Mouse (Mus musculus): ENCODE results near the gene Basp1. TPM values are rescaled to one million over a fixed set of nuclear protein-coding genes. Genes with fewer than 3 reads are reported as not detected.

Basp1 gene
- polyA plus RNA-seq, 1 experiment from 2014 or later = 231 TPM

DNA sequence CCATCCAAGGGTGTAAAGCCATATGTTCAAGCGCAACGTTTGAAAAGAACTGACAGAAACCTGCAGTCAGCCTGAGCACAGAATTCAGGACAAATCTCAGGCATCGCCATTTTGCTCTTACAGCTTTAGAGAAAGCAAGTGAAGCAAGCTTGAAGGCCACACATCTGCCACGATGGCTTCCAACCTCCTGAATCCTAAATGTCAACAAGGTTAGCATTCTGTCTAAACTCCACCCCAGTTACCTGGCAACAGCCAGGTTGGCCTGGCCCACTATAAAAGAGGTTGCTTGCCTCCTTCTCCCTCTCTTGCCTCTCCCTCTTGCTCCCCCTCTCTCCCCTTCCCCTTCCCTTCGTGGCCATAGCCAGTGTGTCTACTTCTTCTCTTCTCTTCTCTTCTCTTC, 33.5 kb downstream of the Basp1 start:
- peaks cover 46% of the 10 kb centered on the region for H3K36me3 ChIP-seq (replicated peaks)
- no peak overlapping the region for H3K4me2 ChIP-seq
- no peak overlapping the region for H3K27ac ChIP-seq
- H3K9ac ChIP-seq = no peak overlapping the region
- WGBS = 90% methylated on average over 5 of the region's 5 CpGs
- H3K4me1 ChIP-seq = peaks cover 48% of the 10 kb centered on the region
- no peaks in the 10 kb centered on the region for H3K27me3 ChIP-seq
- no peak for ATAC-seq (ENCODE audit: low FRiP score)
- H3K9me3 ChIP-seq = no peaks in the 10 kb centered on the region
- no peak overlapping the region for H3K4me3 ChIP-seq (replicated peaks)

DNA sequence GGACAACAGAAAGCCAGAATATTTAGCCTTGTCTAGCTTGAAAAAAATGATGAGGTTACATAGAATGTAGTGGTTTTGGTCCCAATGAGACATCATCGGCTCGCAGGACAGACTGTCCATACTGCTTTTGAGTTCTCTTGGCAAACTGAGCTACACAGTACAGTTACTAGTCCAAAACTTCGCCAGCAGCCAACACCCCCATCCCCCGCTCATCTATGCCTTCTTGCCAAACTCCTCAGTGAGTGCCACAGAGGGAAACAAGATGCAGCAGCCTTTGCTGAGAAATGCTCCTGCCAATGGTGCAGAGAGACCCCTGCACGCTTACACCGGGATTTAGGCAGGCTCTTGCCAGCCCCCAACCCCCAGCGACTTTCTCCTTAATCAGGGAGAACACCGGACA, 34.9 kb downstream of the Basp1 start:
- 87% methylated on average over 8 of the region's 8 CpGs for WGBS
- H3K27ac ChIP-seq = no peak overlapping the region
- H3K4me1 ChIP-seq = peaks cover 53% of the 10 kb centered on the region
- H3K36me3 ChIP-seq (replicated peaks) = peaks cover 38% of the 10 kb centered on the region
- no peak overlapping the region for H3K4me3 ChIP-seq (replicated peaks)
- H3K27me3 ChIP-seq = no peaks in the 10 kb centered on the region
- H3K9ac ChIP-seq = no peak overlapping the region
- H3K9me3 ChIP-seq = no peaks in the 10 kb centered on the region
- H3K4me2 ChIP-seq = no peak overlapping the region
- no peak for ATAC-seq (ENCODE audit: low FRiP score)

DNA sequence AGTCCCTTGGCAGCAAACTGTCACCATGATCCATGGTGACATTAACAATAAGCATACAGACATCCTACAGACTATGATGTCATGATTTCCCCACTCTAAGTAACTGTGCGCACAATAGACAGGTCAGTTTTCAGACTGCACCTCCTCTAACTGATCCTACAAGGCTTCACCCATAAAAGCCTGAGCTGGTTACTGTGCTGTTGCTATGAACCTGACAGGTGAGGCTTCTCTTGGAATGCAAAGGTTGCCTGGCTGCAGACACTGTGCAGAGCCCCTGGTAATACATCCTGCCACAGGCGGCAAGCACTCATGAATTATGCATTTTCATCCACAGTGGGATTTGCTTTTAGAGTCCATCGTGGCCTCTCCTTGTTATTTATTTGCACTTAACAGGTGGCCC, 36.6 kb downstream of the Basp1 start:
- Histone ChIP-seq H3K9me3 (no peaks in the 10 kb centered on the region), H3K27ac (no peak overlapping the region), H3K4me3 (replicated peaks) (no peak overlapping the region), H3K4me2 (no peak overlapping the region), H3K4me1 (peaks cover 68% of the 10 kb centered on the region), H3K36me3 (replicated peaks) (peaks cover 32% of the 10 kb centered on the region), H3K9ac (no peak overlapping the region), H3K27me3 (no peaks in the 10 kb centered on the region)
- 54% methylated on average over 3 of the region's 3 CpGs for WGBS
- peak; percentile 63; the same call in 1 of the 2 replicates for ATAC-seq (ENCODE audit: low FRiP score)

DNA sequence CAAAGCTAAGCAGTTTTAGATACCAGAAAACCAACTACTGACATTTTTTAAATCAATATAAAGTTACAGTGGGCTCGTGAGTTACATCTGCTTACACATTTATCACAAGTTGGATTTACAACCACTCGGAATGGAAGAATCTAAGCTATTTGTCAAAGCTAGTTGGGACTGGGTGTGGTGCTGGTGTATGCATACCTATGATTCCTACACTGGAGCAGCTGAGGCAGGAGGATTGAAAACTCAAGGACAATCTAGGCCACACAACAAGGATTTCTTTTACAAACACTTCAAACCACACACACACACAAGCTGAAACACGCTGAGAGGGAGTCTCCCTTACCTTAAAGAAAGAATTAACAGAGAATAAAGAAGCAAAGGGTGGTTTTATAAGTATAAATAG, 40.1 kb downstream of the Basp1 start:
- no peak for ATAC-seq (ENCODE audit: low FRiP score)
- H3K36me3 ChIP-seq (replicated peaks) = peaks cover 12% of the 10 kb centered on the region
- peaks cover 71% of the 10 kb centered on the region for H3K4me1 ChIP-seq
- no peak overlapping the region for H3K4me3 ChIP-seq (replicated peaks)
- no peak overlapping the region for H3K27ac ChIP-seq
- no peak overlapping the region for H3K9ac ChIP-seq
- no peaks in the 10 kb centered on the region for H3K27me3 ChIP-seq
- H3K9me3 ChIP-seq = no peaks in the 10 kb centered on the region
- H3K4me2 ChIP-seq = no peak overlapping the region
- WGBS = 87% methylated on average over 3 of the region's 3 CpGs

DNA sequence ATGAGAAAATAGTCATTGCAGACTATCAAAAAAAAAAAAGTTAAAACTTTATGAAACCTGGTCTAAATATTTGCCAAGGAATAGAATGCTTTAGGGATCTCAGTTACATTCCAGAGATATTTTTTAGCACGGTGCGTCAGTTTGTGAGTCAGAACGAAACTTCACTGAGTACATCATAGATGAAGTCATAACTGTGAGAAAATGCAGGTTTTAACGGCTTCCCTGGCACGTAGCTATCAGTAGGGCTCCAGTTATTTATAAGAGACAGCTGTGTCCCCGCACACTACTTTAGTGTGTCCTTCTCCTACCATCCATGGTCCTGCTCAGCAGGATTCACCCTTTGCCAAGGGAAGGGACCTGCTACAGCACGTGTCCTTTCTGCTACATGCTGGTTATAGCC, 44.0 kb downstream of the Basp1 start:
- WGBS = 86% methylated on average over 7 of the region's 7 CpGs
- Histone ChIP-seq H3K9me3 (no peaks in the 10 kb centered on the region), H3K27ac (no peak overlapping the region), H3K36me3 (replicated peaks) (peaks cover 10% of the 10 kb centered on the region; the same call in 1 of the 2 replicates), H3K4me2 (no peak overlapping the region), H3K9ac (no peak overlapping the region), H3K27me3 (no peaks in the 10 kb centered on the region), H3K4me3 (replicated peaks) (no peak overlapping the region), H3K4me1 (peaks cover 76% of the 10 kb centered on the region)
- ATAC-seq (ENCODE audit: low FRiP score) = no peak

DNA sequence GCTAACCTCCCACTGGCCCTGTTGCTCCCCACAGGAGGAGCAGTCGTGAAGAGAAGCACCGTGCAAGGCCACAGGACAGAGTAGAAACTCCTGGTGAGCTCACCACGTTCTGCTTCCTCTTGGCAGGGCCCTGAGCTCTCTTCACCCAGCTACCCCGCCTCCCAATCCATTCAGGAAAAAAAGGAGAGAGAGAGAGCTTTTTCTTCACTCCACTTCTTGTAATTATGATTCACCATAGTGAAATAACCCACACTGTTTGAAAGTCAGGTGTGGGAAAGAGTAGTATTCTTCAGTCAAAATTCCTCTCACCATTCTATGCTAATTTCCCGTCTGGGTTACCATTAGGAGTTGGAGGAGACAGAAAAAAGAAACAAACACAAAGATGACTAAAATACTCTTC, 48.1 kb downstream of the Basp1 start:
- H3K27ac ChIP-seq = no peak overlapping the region
- H3K27me3 ChIP-seq = no peaks in the 10 kb centered on the region
- ATAC-seq (ENCODE audit: low FRiP score) = no peak
- H3K4me2 ChIP-seq = peak overlapping the region; percentile 55
- H3K36me3 ChIP-seq (replicated peaks) = peaks cover 11% of the 10 kb centered on the region; the same call in 1 of the 2 replicates
- H3K9ac ChIP-seq = no peak overlapping the region
- 20% methylated on average over 5 of the region's 5 CpGs for WGBS
- no peak overlapping the region for H3K4me3 ChIP-seq (replicated peaks)
- H3K4me1 ChIP-seq = peaks cover 67% of the 10 kb centered on the region
- H3K9me3 ChIP-seq = no peaks in the 10 kb centered on the region

DNA sequence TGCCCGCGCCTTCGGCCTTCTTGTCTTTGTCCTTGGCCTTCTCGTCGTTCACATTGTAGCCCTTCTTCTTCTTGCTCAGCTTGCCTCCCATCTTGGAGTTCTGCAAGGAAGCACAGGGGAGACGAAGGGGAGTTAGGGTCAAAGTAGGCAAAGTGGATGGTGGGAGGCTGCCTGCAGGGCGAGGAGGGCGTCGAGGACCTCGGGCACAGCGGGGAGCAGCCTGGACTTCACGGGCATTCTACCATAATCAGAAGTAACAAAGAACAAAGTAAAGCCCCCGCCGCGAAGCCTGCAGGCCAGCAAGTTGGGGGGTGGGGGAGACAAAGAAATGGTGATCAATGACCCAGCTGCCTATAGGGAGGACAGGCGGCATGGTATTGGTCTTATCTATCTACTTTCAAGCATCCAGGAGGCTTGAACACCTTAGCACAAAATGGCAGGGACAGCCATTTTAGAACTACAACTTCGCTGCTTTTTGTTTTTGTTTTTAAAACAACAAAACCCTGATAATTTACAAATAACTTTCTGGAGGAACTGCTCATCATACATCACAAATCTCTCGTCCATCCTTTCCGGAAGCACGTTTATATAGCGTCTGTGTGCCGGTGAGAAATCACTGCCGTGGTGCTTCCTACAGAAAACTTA, 48.6 kb downstream of the Basp1 start:
- peak overlapping the region; percentile 55 for H3K4me2 ChIP-seq
- H3K27ac ChIP-seq = peak overlapping the region; percentile 80; the same call in 1 of the 2 replicates
- peak overlapping the region; percentile 30 for H3K4me3 ChIP-seq (replicated peaks)
- H3K4me1 ChIP-seq = peaks cover 68% of the 10 kb centered on the region
- peaks cover 11% of the 10 kb centered on the region; the same call in 1 of the 2 replicates for H3K36me3 ChIP-seq (replicated peaks)
- ATAC-seq (ENCODE audit: low FRiP score) = peak; percentile 9; the same call in 1 of the 2 replicates
- H3K9ac ChIP-seq = peak overlapping the region; percentile 67
- no peaks in the 10 kb centered on the region for H3K27me3 ChIP-seq
- no peaks in the 10 kb centered on the region for H3K9me3 ChIP-seq
- WGBS = 9% methylated on average over 23 of the region's 23 CpGs

DNA sequence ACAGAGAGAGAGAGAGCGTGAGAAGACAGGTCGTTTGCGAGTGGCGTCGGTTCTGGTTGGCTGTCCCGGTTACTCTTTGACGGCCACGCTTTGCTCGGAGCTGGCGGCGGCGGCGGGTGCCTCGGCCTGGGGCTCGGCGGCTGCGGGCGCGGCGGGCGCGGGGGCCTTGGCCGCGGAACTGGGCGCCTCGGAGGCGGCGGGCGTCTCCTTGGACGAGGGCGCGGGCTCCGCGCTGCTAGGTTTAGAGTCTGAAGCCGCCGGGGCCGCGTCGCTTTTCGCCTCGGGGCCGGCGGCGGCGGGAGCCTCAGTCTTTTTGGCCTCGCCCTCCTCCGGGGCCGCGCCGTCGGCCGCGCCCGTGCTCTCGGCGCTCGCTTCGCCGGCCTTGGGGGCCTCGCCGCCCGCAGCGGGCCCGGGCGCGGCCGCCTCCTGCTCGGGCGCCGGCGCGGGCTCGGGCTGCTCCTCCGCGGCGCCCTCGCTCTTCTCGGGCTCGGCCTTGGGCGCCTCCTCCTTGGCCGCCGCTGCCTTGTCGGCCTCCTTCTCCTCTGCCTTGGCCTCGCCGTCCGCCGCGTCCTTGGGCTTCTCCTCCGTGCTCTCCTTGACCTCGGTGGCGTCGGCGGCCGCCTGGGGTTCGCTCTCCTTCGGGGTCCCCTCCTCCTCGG, 49.3 kb downstream of the Basp1 start:
- Histone ChIP-seq H3K4me3 (replicated peaks) (peak overlapping the region; percentile 30), H3K4me1 (peaks cover 68% of the 10 kb centered on the region), H3K9me3 (no peaks in the 10 kb centered on the region), H3K27ac (peak overlapping the region; percentile 80), H3K36me3 (replicated peaks) (peaks cover 11% of the 10 kb centered on the region; the same call in 1 of the 2 replicates), H3K27me3 (no peaks in the 10 kb centered on the region), H3K9ac (peak overlapping the region; percentile 67), H3K4me2 (peak overlapping the region; percentile 55)
- ATAC-seq (ENCODE audit: low FRiP score) = peak; percentile 45
- 5% methylated on average over 87 of the region's 97 CpGs for whole genome bisulfite sequencing

DNA sequence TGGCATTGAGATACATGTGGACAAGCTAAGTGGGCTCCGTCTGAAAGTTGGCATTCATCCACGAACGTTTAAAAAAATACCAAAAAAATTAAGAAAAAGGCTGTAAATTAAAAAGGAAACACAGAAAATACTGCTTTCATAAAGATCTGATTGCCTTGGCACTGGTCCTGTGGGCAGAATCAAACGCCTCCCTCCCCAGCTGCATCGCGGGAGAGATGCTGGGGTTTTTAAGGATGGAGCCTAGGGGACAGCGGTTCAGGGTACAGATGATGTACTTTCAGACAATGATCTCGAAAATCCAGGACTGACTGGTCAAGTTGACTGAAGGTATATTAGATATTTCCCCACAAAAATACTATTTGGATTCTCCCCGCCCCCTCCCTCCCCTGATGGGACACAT, 49.9 kb downstream of the Basp1 start:
- ATAC-seq (ENCODE audit: low FRiP score) = no peak
- no peak overlapping the region for H3K27ac ChIP-seq
- H3K36me3 ChIP-seq (replicated peaks) = peaks cover 11% of the 10 kb centered on the region; the same call in 1 of the 2 replicates
- no peak overlapping the region for H3K4me3 ChIP-seq (replicated peaks)
- H3K9ac ChIP-seq = no peak overlapping the region
- H3K4me1 ChIP-seq = peaks cover 73% of the 10 kb centered on the region
- no peaks in the 10 kb centered on the region for H3K9me3 ChIP-seq
- no peaks in the 10 kb centered on the region for H3K27me3 ChIP-seq
- 85% methylated on average over 9 of the region's 9 CpGs for WGBS
- H3K4me2 ChIP-seq = no peak overlapping the region

DNA sequence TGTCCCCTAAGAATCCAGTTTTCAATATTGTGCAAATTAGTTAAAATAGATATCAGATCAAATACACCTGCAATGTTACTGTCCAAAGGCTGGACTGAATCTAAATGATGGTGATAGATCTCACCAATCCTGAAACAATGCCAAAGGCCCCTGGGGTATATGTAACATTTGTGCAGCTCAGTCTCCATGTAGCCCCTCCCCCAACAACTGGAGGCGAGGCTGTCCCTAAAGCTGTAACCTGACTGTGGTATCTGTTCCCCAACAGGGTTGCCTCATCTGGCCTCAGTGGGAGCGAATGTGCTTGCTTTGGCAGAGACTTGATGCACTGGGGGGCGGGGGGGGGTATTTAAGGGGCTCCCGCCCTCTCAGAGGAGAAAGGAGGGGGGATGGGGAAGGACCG, 52.7 kb downstream of the Basp1 start:
- no peaks in the 10 kb centered on the region for H3K27me3 ChIP-seq
- no peak overlapping the region for H3K27ac ChIP-seq
- no peak overlapping the region for H3K4me3 ChIP-seq (replicated peaks)
- peaks cover 11% of the 10 kb centered on the region; the same call in 1 of the 2 replicates for H3K36me3 ChIP-seq (replicated peaks)
- H3K4me2 ChIP-seq = no peak overlapping the region
- ATAC-seq (ENCODE audit: low FRiP score) = no peak; the same call in 1 of the 2 replicates
- H3K9me3 ChIP-seq = no peaks in the 10 kb centered on the region
- 48% methylated on average over 5 of the region's 5 CpGs for WGBS
- H3K9ac ChIP-seq = no peak overlapping the region
- peaks cover 55% of the 10 kb centered on the region for H3K4me1 ChIP-seq

DNA sequence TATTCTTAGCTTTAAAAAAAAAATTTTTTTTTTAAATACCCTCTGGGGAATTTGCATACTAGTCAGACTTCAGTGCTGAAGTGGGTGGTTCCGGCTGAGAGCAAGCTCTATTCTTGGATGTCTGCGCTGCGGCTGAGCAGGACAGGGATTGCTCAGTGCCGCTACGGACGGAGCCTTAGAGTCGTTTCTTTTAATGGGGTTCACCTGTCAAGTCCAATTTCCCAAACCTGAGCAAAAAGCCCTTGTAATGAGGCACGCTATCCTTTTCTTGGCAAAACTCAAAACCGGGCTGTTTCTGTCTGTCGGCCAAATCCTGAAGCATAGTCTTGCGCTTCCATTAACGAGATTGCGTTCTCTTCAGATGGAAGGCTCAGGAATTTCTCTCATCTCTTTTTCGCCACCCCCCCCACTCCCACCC, 54.9 kb downstream of the Basp1 start:
- H3K36me3 ChIP-seq (replicated peaks) = 0 out of 2 replicates have a peak, but pooled peaks cover 2% of the 10 kb centered on the region
- H3K4me2 ChIP-seq = peak overlapping the region; percentile 38
- H3K4me3 ChIP-seq (replicated peaks) = no peak overlapping the region
- WGBS = 24% methylated on average over 14 of the region's 14 CpGs
- H3K27me3 ChIP-seq = no peaks in the 10 kb centered on the region
- no peaks in the 10 kb centered on the region for H3K9me3 ChIP-seq
- no peak overlapping the region for H3K9ac ChIP-seq
- 0 out of 2 replicates have a peak overlapping the region, but pooled peaks have one; percentile 13 for H3K27ac ChIP-seq
- peaks cover 34% of the 10 kb centered on the region for H3K4me1 ChIP-seq
- peak; percentile 45; the same call in 1 of the 2 replicates for ATAC-seq (ENCODE audit: low FRiP score)

DNA sequence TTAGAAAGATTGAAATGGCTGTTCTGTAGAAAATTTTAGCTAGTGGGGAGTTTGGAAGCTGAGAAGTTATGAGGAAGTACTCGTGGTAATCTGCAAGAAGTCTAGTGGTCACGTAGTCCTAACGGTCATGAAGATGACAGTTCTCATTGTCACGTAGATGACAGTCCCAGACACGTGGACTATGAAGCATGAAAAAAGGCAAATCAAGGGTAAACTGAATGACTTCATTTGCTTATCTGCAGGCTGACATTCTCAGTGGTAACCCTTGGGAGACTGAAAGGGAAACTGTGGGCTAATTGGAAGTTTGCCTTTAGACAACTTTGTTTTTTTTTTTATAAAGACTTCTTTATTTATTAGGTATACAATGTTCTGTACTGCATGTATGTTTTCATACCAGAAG, 58.2 kb downstream of the Basp1 start:
- no peaks in the 10 kb centered on the region for H3K36me3 ChIP-seq (replicated peaks)
- no peak overlapping the region for H3K9ac ChIP-seq
- no peak overlapping the region for H3K4me2 ChIP-seq
- ATAC-seq (ENCODE audit: low FRiP score) = no peak
- peaks cover 13% of the 10 kb centered on the region for H3K4me1 ChIP-seq
- WGBS = 85% methylated on average over 5 of the region's 5 CpGs
- no peaks in the 10 kb centered on the region for H3K9me3 ChIP-seq
- no peak overlapping the region for H3K4me3 ChIP-seq (replicated peaks)
- H3K27me3 ChIP-seq = no peaks in the 10 kb centered on the region
- H3K27ac ChIP-seq = no peak overlapping the region
